Mouse (Mus musculus) liver, embryonic 16.5 days (tissue): ENCODE data around the gene R3hcc1l. TPM values are rescaled to one million over a fixed set of nuclear protein-coding genes. Genes with fewer than 3 reads are reported as not detected.

Experiments used
- ATAC-seq: fragments of 200-750 bp; cut with Nextera tagmentation; 2 replicates; pipeline ENCODE4 v1.8.0; 2017; ENCODE audit warnings: low read depth, mild to moderate bottlenecking, moderate number of reproducible peaks, moderate library complexity
- H3K27ac ChIP-seq: fragments of 300-500 bp; sonication (generic); 2 replicates; pipeline ENCODE4 v1.5.1; 2014; ENCODE audit warnings: mild to moderate bottlenecking, low read length
- H3K27me3 ChIP-seq: fragments of 300-500 bp; sonication (generic); 2 replicates; pipeline ENCODE4 v1.6.1; 2014; ENCODE audit warnings: low read depth, low read length, mixed read lengths; ENCODE audit not compliant: control insufficient read depth, insufficient read depth
- H3K36me3 ChIP-seq: fragments of 300-500 bp; sonication (generic); 2 replicates; pipeline ENCODE4 v1.6.1; 2014; ENCODE audit warnings: mild to moderate bottlenecking; ENCODE audit not compliant: control insufficient read depth, insufficient read depth
- H3K4me1 ChIP-seq: fragments of 300-500 bp; sonication (generic); 2 replicates; pipeline ENCODE4 v1.6.1; 2014; ENCODE audit warnings: low read depth, low read length, mixed read lengths; ENCODE audit not compliant: control insufficient read depth
- H3K4me2 ChIP-seq: fragments of 300-500 bp; sonication (generic); 2 replicates; pipeline ENCODE4 v1.6.1; 2014; ENCODE audit warnings: low read depth, low read length, mixed read lengths
- H3K4me3 ChIP-seq: fragments of 300-500 bp; sonication (generic); 2 replicates; pipeline ENCODE4 v1.5.1; 2014; ENCODE audit warnings: low read depth, mild to moderate bottlenecking, low read length
- H3K9ac ChIP-seq: fragments of 300-500 bp; sonication (generic); 2 replicates; pipeline ENCODE4 v1.6.1; 2014; ENCODE audit warnings: low read depth, low read length
- H3K9me3 ChIP-seq: fragments of 300-500 bp; sonication (generic); replicated peaks from 2 replicates; pipeline ENCODE4 v1.6.1; 2016; ENCODE audit warnings: low read length; ENCODE audit not compliant: control insufficient read depth
- WGBS: fragments of 180-500 bp; shearing (Covaris S2); extraction: QIAGEN DNeasy Blood & Tissue Kit; methylation state at CpG from one replicate; pipeline ENCODE4 v1.1.7; 2014; ENCODE audit not compliant: insufficient replicate concordance; 5-methylcytosine and 5-hydroxymethylcytosine counted together
- polyA plus RNA-seq: library from polyadenylated mRNA; unstranded; fragments of >200 nt; fragmentation: Nextera tagmentation; extraction: Ambion mirVana; gene quantifications from 2 replicates; pipeline ENCODE4 v1.2.1, GENCODE M21; 2015

R3hcc1l gene
- 9.5 and 12.4 TPM in 2 replicates for polyA plus RNA-seq

- H3K4me3 ChIP-seq = peak within 1 kb of the TSS; percentile 93
- H3K9ac ChIP-seq = peak within 1 kb of the TSS; percentile 94
- H3K27ac ChIP-seq = peak within 1 kb of the TSS; percentile 82
- H3K4me1 ChIP-seq = peaks cover 13% of the 10 kb centered on the region
- H3K9me3 ChIP-seq = no peaks in the 10 kb centered on the region
- ATAC-seq = peak; percentile 99
- H3K4me2 ChIP-seq = peak within 1 kb of the TSS; percentile 84
- under 1% methylated on average over 58 of the region's 59 CpGs for WGBS
- no peaks in the 10 kb centered on the region for H3K36me3 ChIP-seq
- H3K27me3 ChIP-seq = no peaks in the 10 kb centered on the region; the same call in 1 of the 2 replicates
Measured at GRCm38 (mm10) chr19:42518620-42519310, at the start of gene R3hcc1l. Gene R3hcc1l (plus strand): TSS chr19:42518759.

- H3K9ac ChIP-seq = no peak overlapping the region
- 81% methylated on average over 4 of the region's 4 CpGs for WGBS
- no peak for ATAC-seq
- H3K4me2 ChIP-seq = no peak overlapping the region
- H3K27me3 ChIP-seq = no peaks in the 10 kb centered on the region
- H3K4me3 ChIP-seq = no peak overlapping the region
- H3K9me3 ChIP-seq = no peaks in the 10 kb centered on the region
- H3K4me1 ChIP-seq = no peaks in the 10 kb centered on the region
- no peaks in the 10 kb centered on the region for H3K36me3 ChIP-seq
- no peak overlapping the region for H3K27ac ChIP-seq
Measured at GRCm38 (mm10) chr19:42471571-42471970, 47.0 kb upstream of the R3hcc1l start.

- no peak overlapping the region for H3K4me2 ChIP-seq
- H3K4me3 ChIP-seq = no peak overlapping the region
- no peaks in the 10 kb centered on the region for H3K27me3 ChIP-seq
- H3K27ac ChIP-seq = no peak overlapping the region
- no peaks in the 10 kb centered on the region for H3K36me3 ChIP-seq
- 21% methylated on average over 11 of the region's 11 CpGs for WGBS
- no peaks in the 10 kb centered on the region for H3K4me1 ChIP-seq
- ATAC-seq = no peak
- no peak overlapping the region for H3K9ac ChIP-seq
- H3K9me3 ChIP-seq = no peaks in the 10 kb centered on the region
Measured at GRCm38 (mm10) chr19:42472831-42473230, 45.7 kb upstream of the R3hcc1l start.

- no peak for ATAC-seq
- H3K4me2 ChIP-seq = no peak overlapping the region
- H3K9ac ChIP-seq = no peak overlapping the region
- 49% methylated on average over 5 of the region's 5 CpGs for WGBS
- no peak overlapping the region for H3K27ac ChIP-seq
- no peaks in the 10 kb centered on the region for H3K36me3 ChIP-seq
- no peaks in the 10 kb centered on the region for H3K9me3 ChIP-seq
- no peaks in the 10 kb centered on the region for H3K27me3 ChIP-seq
- H3K4me1 ChIP-seq = no peaks in the 10 kb centered on the region
- no peak overlapping the region for H3K4me3 ChIP-seq
Measured at GRCm38 (mm10) chr19:42477769-42478168, 40.8 kb upstream of the R3hcc1l start.

- no peaks in the 10 kb centered on the region for H3K4me1 ChIP-seq
- no peak overlapping the region for H3K27ac ChIP-seq
- H3K9me3 ChIP-seq = no peaks in the 10 kb centered on the region
- no peak overlapping the region for H3K9ac ChIP-seq
- no peaks in the 10 kb centered on the region for H3K27me3 ChIP-seq
- H3K36me3 ChIP-seq = no peaks in the 10 kb centered on the region
- ATAC-seq = no peak
- H3K4me2 ChIP-seq = no peak overlapping the region
- 51% methylated on average over 12 of the region's 12 CpGs for WGBS
- H3K4me3 ChIP-seq = no peak overlapping the region
Measured at GRCm38 (mm10) chr19:42478303-42478702, 40.3 kb upstream of the R3hcc1l start.

- H3K27me3 ChIP-seq = no peaks in the 10 kb centered on the region
- H3K4me2 ChIP-seq = no peak overlapping the region
- WGBS = 45% methylated on average over 7 of the region's 7 CpGs
- no peak overlapping the region for H3K9ac ChIP-seq
- no peaks in the 10 kb centered on the region for H3K4me1 ChIP-seq
- ATAC-seq = no peak
- no peaks in the 10 kb centered on the region for H3K36me3 ChIP-seq
- H3K9me3 ChIP-seq = no peaks in the 10 kb centered on the region
- no peak overlapping the region for H3K4me3 ChIP-seq
- H3K27ac ChIP-seq = no peak overlapping the region
Measured at GRCm38 (mm10) chr19:42485443-42485842, 33.1 kb upstream of the R3hcc1l start.

GRCm38 (mm10) chr19:42487261-42487660 lies 31.3 kb upstream of the R3hcc1l start:
- no peak overlapping the region for H3K4me2 ChIP-seq
- H3K9ac ChIP-seq = no peak overlapping the region
- WGBS = 46% methylated on average over 3 of the region's 3 CpGs
- H3K27me3 ChIP-seq = no peaks in the 10 kb centered on the region
- no peak overlapping the region for H3K4me3 ChIP-seq
- H3K9me3 ChIP-seq = no peaks in the 10 kb centered on the region
- no peak overlapping the region for H3K27ac ChIP-seq
- H3K36me3 ChIP-seq = no peaks in the 10 kb centered on the region
- no peak for ATAC-seq
- no peaks in the 10 kb centered on the region for H3K4me1 ChIP-seq

GRCm38 (mm10) chr19:42493257-42493917 lies 25.2 kb upstream of the R3hcc1l start:
- H3K4me1 ChIP-seq = no peaks in the 10 kb centered on the region
- H3K27me3 ChIP-seq = no peaks in the 10 kb centered on the region
- no peaks in the 10 kb centered on the region for H3K36me3 ChIP-seq
- H3K4me2 ChIP-seq = no peak overlapping the region
- H3K9ac ChIP-seq = no peak overlapping the region
- 45% methylated on average over 5 of the region's 5 CpGs for WGBS
- H3K9me3 ChIP-seq = no peaks in the 10 kb centered on the region
- no peak for ATAC-seq
- no peak overlapping the region for H3K27ac ChIP-seq
- H3K4me3 ChIP-seq = no peak overlapping the region

GRCm38 (mm10) chr19:42504156-42504555 lies 14.4 kb upstream of the R3hcc1l start:
- Histone ChIP-seq H3K4me2 (no peak overlapping the region), H3K27me3 (no peaks in the 10 kb centered on the region; the same call in 1 of the 2 replicates), H3K9ac (no peak overlapping the region), H3K4me3 (no peak overlapping the region), H3K27ac (no peak overlapping the region), H3K9me3 (no peaks in the 10 kb centered on the region), H3K36me3 (no peaks in the 10 kb centered on the region), H3K4me1 (no peaks in the 10 kb centered on the region)
- ATAC-seq = no peak
- 42% methylated on average over 3 of the region's 3 CpGs for WGBS
